8 mouse cellular contexts compared by ENCODE assay signal in the genomic region with DNA sequence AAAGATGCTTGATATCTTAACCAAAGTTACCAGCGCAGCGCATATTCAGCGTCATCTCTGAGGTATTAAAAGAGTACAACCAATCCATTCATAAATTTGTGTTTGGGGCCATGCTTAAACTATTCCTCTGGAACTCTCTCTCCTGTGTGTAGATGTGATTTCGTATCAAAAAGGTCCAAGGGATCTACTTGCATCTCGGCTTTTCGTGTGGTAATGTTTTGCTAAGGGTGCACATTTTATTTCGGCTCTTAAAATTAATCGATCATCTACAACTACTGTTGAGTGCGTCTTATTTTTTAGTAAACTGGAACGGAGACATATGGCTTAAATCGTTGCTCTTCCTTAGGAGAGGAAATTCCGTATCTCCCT. TPM values are rescaled to one million over a fixed set of nuclear protein-coding genes. Genes with fewer than 3 reads are reported as not detected.
A peak's percentile ranks its signal among the peaks of the same experiment; 100 is the strongest.
DNase-seq lines count a peak whose midpoint lies in the region; ATAC-seq and TF ChIP-seq lines count a peak whose summit lies in the region.

No protein-coding gene starts in this region.

- WGBS in cerebellum, adult 2 months, result under 1% methylated on average over 12 of the region's 12 CpGs
- 9% methylated on average over 12 of the region's 12 CpGs for WGBS in liver, embryonic 12.5 days (ENCODE audit: insufficient replicate concordance)

- no peak for DNase-seq in cerebellum, adult 2 months
- no peak for DNase-seq in testis, postnatal 14 days (ENCODE audit: low spot score)
- DNase-seq in right cerebral cortex, postnatal 10 days (ENCODE audit: low spot score in 2 of 2), result no peak
- no peak for DNase-seq in urinary bladder, adult 2 months (ENCODE audit: low spot score)
- no peak for DNase-seq in cerebellum, postnatal 4 days (ENCODE audit: low spot score in 2 of 2)

- H3K27me3 ChIP-seq in cerebellum, adult 2 months (ENCODE audit: control insufficient read depth, insufficient read depth, low read length), result no peaks in the 10 kb centered on the region
- H3K27me3 ChIP-seq in testis, adult 2 months (ENCODE audit: control insufficient read depth, insufficient read depth, low read length), result no peaks in the 10 kb centered on the region
- H3K27me3 ChIP-seq in liver, embryonic 12.5 days (replicated peaks), result no peaks in the 10 kb centered on the region; the same call in 1 of the 2 replicates

- no peaks in the 10 kb centered on the region for H3K9me3 ChIP-seq in liver, embryonic 12.5 days (replicated peaks)

- no peak for ATAC-seq in cerebellum, adult (ENCODE audit: insufficient number of reproducible peaks, low FRiP score, low TSS enrichment)
- ATAC-seq in liver, embryonic 12.5 days, result no peak

- TF ChIP-seq POLR2A in cerebellum, adult 2 months (IDR thresholded peaks at IDR 0.05; ENCODE audit: borderline replicate concordance, insufficient read depth, low read length), result no peak
- TF ChIP-seq POLR2A in testis, adult 2 months (IDR thresholded peaks at IDR 0.05; ENCODE audit: control insufficient read depth, low read depth, low read length), result no peak

- H3K4me2 ChIP-seq in liver, embryonic 12.5 days, result peak overlapping the region; percentile 99

- peak overlapping the region; percentile 89 for H3K9ac ChIP-seq in liver, embryonic 12.5 days

- H3K4me3 ChIP-seq in cerebellum, adult 2 months (replicated peaks; ENCODE audit: insufficient read depth, low read depth, low read length), result peak overlapping the region; percentile 60
- peak overlapping the region; percentile 79 for H3K4me3 ChIP-seq in testis, adult 2 months (ENCODE audit: control insufficient read depth, low read depth, low read length)
- peak overlapping the region; percentile 86 for H3K4me3 ChIP-seq in liver, embryonic 12.5 days

- no peak for TF ChIP-seq CTCF in cerebellum, adult 2 months (IDR thresholded peaks at IDR 0.05; ENCODE audit: borderline replicate concordance, insufficient read depth, low read depth, low read length)
- TF ChIP-seq CTCF in testis, adult 2 months (IDR thresholded peaks at IDR 0.05; ENCODE audit: control insufficient read depth, insufficient read depth, insufficient replicate concordance, low read depth, low read length), result no peak

- H3K4me1 ChIP-seq in cerebellum, adult 2 months (ENCODE audit: control insufficient read depth, insufficient read depth, low read length), result no peaks in the 10 kb centered on the region
- peaks cover 5% of the 10 kb centered on the region; the same call in 1 of the 2 replicates for H3K4me1 ChIP-seq in testis, adult 2 months (ENCODE audit: control insufficient read depth, insufficient read depth, low read length)
- peaks cover 48% of the 10 kb centered on the region for H3K4me1 ChIP-seq in liver, embryonic 12.5 days

- H3K36me3 ChIP-seq in testis, adult 2 months (ENCODE audit: control insufficient read depth, insufficient read depth, low read length), result no peaks in the 10 kb centered on the region
- peaks cover 2% of the 10 kb centered on the region; the same call in 1 of the 2 replicates for H3K36me3 ChIP-seq in liver, embryonic 12.5 days

- no peak overlapping the region for H3K27ac ChIP-seq in cerebellum, adult 2 months (ENCODE audit: insufficient read depth, low read length)
- H3K27ac ChIP-seq in testis, adult 2 months (ENCODE audit: control insufficient read depth, insufficient read depth, low read depth, low read length), result peak overlapping the region; percentile 74
- H3K27ac ChIP-seq in liver, embryonic 12.5 days, result peak overlapping the region; percentile 91; the same call in 1 of the 2 replicates

RNA-seq across cellular contexts. Expression of a gene that starts 0.3 kb away (rescaled TPM):
- 0.52 and 0.74 TPM in 2 replicates for polyA plus RNA-seq in cerebellum, adult 2 months (2012; rRNA removed)
- 1.5 and 1.7 TPM in 2 replicates for polyA plus RNA-seq in testis, adult 2 months (2012; rRNA removed)
- polyA plus RNA-seq in liver, embryonic 12.5 days (2016; fragmentation: Nextera tagmentation; extraction: Ambion mirVana), result 3.4 and 3.8 TPM in 2 replicates
- polyA plus RNA-seq in urinary bladder, adult 2 months (2012; rRNA removed), result 0.31 and 0.66 TPM in 2 replicates

RNA-seq across cellular contexts. Expression of a gene that starts 21.8 kb away (rescaled TPM):
- not detected in 2 replicates for polyA plus RNA-seq in cerebellum, adult 2 months (2012; rRNA removed)
- polyA plus RNA-seq in testis, adult 2 months (2012; rRNA removed), result not detected in 2 replicates
- polyA plus RNA-seq in liver, embryonic 12.5 days (2016; fragmentation: Nextera tagmentation; extraction: Ambion mirVana), result not detected in 2 replicates
- not detected in 2 replicates for polyA plus RNA-seq in urinary bladder, adult 2 months (2012; rRNA removed)

RNA-seq across cellular contexts. Expression of a gene that starts 28.9 kb away (rescaled TPM):
- polyA plus RNA-seq in cerebellum, adult 2 months (2012; rRNA removed), result not detected in 2 replicates
- polyA plus RNA-seq in testis, adult 2 months (2012; rRNA removed), result 15,156 and 19,194 TPM in 2 replicates
- not detected in 2 replicates for polyA plus RNA-seq in liver, embryonic 12.5 days (2016; fragmentation: Nextera tagmentation; extraction: Ambion mirVana)
- polyA plus RNA-seq in urinary bladder, adult 2 months (2012; rRNA removed), result not detected in 2 replicates

RNA-seq across cellular contexts. Expression of a gene that starts 38.6 kb away (rescaled TPM):
- polyA plus RNA-seq in cerebellum, adult 2 months (2012; rRNA removed), result not detected in 2 replicates
- 18,395 and 18,587 TPM in 2 replicates for polyA plus RNA-seq in testis, adult 2 months (2012; rRNA removed)
- not detected in 2 replicates for polyA plus RNA-seq in liver, embryonic 12.5 days (2016; fragmentation: Nextera tagmentation; extraction: Ambion mirVana)
- not detected in 2 replicates for polyA plus RNA-seq in urinary bladder, adult 2 months (2012; rRNA removed)

RNA-seq across cellular contexts. Expression of a gene that starts 43.8 kb away (rescaled TPM):
- polyA plus RNA-seq in cerebellum, adult 2 months (2012; rRNA removed), result not detected in 2 replicates
- 521 and 620 TPM in 2 replicates for polyA plus RNA-seq in testis, adult 2 months (2012; rRNA removed)
- not detected in 2 replicates for polyA plus RNA-seq in liver, embryonic 12.5 days (2016; fragmentation: Nextera tagmentation; extraction: Ambion mirVana)
- polyA plus RNA-seq in urinary bladder, adult 2 months (2012; rRNA removed), result not detected in 2 replicates

Comparison
In these comparisons a context has a peak if more than half of its experiments do, and no peak if none do; other contexts are left out.
1. RNA of a gene that starts 28.9 kb away (polyA plus RNA-seq): 15,156 to 19,194 TPM in testis, adult 2 months; not detected in liver, embryonic 12.5 days, not detected in urinary bladder, adult 2 months and not detected in cerebellum, adult 2 months; every median in the first group is over 1,000 times any median in the second.
2. Peak in every context shown above with its lines, with median percentiles within 50 percentile points of each other: H3K4me3 ChIP-seq.